Mouse (Mus musculus) E14TG2a.4 (cell line): ENCODE results near the gene Thpo.

Experiments
- CTCF ChIP-seq: conservative IDR thresholded peaks from 2 replicates; pipeline ENCODE4 v1.5.1; 2014; ENCODE audit warnings: low read length
- POU5F1 ChIP-seq: IDR thresholded peaks from 2 replicates; pipeline ENCODE4 v1.6.1; 2014; ENCODE audit warnings: low read length, borderline replicate concordance

GRCm38 (mm10) chr16:20721808-20722207, 12.5 kb downstream of the Thpo start:
- TF ChIP-seq CTCF: no peak
- TF ChIP-seq POU5F1: no peak
